ENCODE assay signal across 13 mouse cellular contexts in the genomic region with DNA sequence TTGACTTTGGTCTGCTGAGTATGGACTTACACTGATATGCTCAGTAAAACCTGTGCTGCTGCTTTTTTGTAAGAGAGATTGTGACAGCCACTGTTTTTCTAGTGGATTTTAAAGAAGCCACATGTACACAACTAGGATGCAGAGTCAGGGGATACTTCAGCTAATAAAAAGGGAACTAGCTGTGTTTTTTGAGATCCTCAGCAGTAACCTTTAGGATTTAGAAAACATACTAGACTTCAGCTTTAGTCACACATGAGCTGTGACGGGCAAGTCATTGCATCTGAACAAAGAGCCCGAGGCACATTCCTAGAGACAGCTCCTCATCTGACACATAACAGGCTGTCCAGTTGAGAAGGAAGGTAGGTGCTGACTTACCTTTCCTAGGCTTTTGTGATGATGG. TPM values are rescaled to one million over a fixed set of nuclear protein-coding genes. Genes with fewer than 3 reads are reported as not detected.
"Had no signal": no experiment of that assay in that cellular context is flagged by ENCODE, and none has a peak within 500 bp of the region (broad histone marks: within the 10 kb centered on the region; RNA-seq: fewer than 3 reads in every experiment).

A gene (plus strand): TSS at position 251 of the 400 bp plus-strand sequence.

- H3K4me3 ChIP-seq: liver, embryonic 13.5 days; midbrain, embryonic 12.5 days; stomach, embryonic 15.5 days had no signal

- H3K4me2 ChIP-seq: liver, embryonic 13.5 days; midbrain, embryonic 12.5 days; stomach, embryonic 15.5 days had no signal

- H3K36me3 ChIP-seq: liver, embryonic 13.5 days; midbrain, embryonic 12.5 days; stomach, embryonic 15.5 days had no signal

- H3K4me1 ChIP-seq: liver, embryonic 13.5 days; midbrain, embryonic 12.5 days; stomach, embryonic 15.5 days had no signal

- H3K9ac ChIP-seq: liver, embryonic 13.5 days; liver, postnatal 0 days; midbrain, embryonic 12.5 days; stomach, embryonic 15.5 days had no signal

- H3K27ac ChIP-seq: liver, embryonic 13.5 days; midbrain, embryonic 12.5 days; stomach, embryonic 15.5 days had no signal

- ATAC-seq: liver, postnatal 0 days; midbrain, embryonic 16.5 days had no signal

- DNase-seq: kidney, adult 18-20 months; kidney, postnatal 14 days; left cerebral cortex, postnatal 4 days; liver, embryonic 13.5 days; liver, postnatal 0 days; lung, postnatal 36 days; right cerebral cortex, postnatal 14 days; thymus, postnatal 4 days had no signal

- H3K9me3 ChIP-seq: liver, embryonic 13.5 days; midbrain, embryonic 12.5 days; stomach, embryonic 15.5 days had no signal

- H3K27me3 ChIP-seq: liver, embryonic 13.5 days; midbrain, embryonic 12.5 days; stomach, embryonic 15.5 days had no signal

RNA-seq across cellular contexts. Expression of the gene that starts here (rescaled TPM):
- total RNA-seq: megakaryocyte-erythroid progenitor cell, adult 5-6 weeks had no signal
- polyA plus RNA-seq: neural tube, embryonic 14.5 days had no signal
